Mouse (Mus musculus): ENCODE data around the gene Tmem184b. TPM values are rescaled to one million over a fixed set of nuclear protein-coding genes. Genes with fewer than 3 reads are reported as not detected.

Tmem184b gene
- total RNA-seq, 2 experiments from 2014 or later: 67.6 to 73.5 TPM

DNA sequence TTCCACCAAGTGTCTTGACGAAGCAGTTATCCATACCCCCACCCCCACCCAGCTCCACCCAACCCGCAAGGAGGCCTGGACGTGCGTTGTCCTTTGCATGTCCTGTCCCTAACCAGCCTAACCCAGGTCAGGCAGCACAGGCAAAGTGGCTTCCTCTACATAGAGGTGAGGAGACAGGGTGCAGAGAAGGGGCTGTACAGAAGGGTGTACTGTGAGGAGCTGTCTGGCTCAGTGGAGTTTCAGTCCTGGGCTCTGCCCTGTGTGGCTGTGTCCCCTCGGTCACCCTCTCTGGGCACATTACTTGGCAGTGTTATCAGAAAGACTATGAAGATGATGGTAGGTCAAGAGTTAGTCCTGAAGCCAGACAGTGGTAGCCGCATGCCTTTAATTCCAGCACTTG is 50.9 kb downstream of the Tmem184b start:
- no peak for DNase-seq (ENCODE audit: low spot score in 2 of 2)
- intact Hi-C loops (cut with DNase I): no loop called here

GRCm38 (mm10) chr15:79351331-79351767 is 52.0 kb downstream of the Tmem184b start:
- DNase-seq (ENCODE audit: low spot score in 2 of 2): no peak
- intact Hi-C loops (cut with DNase I): no loop called here

DNA sequence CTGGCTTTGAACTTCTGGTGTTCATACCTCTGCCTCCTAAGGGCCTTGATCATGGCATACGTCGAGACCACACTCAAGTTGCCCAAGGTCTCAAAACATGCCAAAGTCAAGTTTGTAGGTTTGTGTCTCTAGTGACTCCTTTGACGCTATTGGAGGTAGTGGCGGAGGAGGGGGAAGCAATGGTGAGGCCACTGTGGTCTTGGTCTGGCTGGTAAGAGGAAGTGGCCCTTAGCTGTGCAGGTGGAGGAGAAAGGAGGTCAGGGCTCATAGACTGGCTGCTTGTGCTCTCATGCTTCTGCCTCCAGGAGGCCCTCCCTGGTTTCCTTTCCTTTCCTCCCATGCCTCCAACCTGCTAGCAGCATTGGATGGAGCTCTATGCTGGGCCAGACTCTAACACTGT is 52.5 kb downstream of the Tmem184b start:
- DNase-seq (ENCODE audit: low spot score in 2 of 2): no peak
- intact Hi-C loops (cut with DNase I): no loop called here

- intact Hi-C loops (cut with DNase I): no loop called here
- no peak for DNase-seq (ENCODE audit: low spot score in 2 of 2)
Observed at GRCm38 (mm10) chr15:79348651-79349050, 54.7 kb downstream of the Tmem184b start.

DNA sequence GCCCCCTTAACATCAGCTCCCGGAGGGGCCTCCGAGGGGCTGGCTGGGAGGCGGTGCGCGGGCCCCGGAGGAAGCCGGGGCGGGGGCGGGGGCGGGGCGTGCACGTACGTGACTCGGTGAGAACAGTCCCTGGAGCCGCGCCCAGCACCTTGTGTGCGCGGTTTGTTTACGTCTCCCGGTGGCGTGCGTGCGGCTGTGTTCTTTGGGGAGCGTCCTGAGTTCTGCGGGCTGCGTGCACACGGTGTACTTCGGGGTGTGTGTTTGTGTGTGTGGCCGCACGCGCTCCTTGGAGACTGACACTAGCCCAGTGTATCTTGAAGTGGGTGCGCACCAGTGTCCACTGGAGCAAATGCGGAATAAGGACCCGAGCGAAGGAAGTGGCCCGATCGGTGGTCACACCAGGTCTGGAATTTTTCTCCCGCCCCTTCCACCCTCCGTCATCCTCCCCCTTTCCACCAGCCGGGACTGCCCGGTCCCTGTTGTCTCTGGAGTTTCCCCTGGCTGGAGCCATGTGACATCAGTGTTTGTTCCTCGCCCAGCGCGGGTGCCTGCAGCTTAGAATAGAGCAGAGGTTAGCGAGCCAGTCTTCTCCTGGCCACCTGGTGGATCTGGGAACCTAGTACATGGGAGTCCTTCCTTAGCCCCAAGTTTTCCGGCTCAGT is 55.4 kb downstream of the Tmem184b start:
- peak; percentile 25 to 36 for DNase-seq (ENCODE audit: low spot score in 2 of 2)
- intact Hi-C loops (cut with DNase I): no loop called here

- intact Hi-C loops (cut with DNase I): no loop called here
- DNase-seq (ENCODE audit: low spot score in 2 of 2): peak; percentile 80 to 83
Observed at GRCm38 (mm10) chr15:79347165-79347844, 56.1 kb downstream of the Tmem184b start.

DNA sequence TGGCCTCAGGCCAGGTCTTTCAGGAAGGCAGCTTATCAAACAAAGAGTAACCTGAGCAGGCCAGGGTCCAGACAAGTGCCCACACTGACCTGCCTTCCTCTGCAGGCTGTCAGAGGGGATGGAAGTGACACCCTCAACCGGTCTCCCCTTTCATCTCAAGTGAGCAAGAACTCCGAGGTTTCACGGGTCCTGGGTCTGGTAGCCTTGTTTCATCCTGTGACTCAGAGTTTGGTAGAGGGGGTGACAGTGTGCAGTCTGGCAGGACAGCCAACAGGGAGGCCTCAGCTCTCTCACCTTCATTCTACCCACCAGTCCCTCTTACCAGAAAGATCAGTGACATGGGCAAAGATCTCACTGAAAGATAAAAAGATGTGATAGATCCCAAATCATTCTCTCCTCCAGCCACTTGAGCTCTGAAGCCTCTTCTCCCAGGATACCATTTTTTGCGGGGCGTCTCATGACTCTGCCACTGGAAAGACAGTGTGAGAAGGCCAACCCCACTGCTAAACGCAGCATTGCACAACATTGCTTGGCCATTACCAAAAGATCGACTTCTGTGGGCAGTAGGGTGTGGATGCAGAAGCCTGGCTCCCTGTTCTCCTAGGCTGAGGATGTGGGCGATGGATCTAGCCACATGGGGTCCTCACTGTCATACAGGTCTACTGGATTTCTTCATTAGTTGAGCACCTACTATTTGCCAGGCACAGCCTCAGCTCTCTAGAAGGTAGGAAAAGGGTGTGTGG is 57.1 kb downstream of the Tmem184b start, which contains the start of gene Maff:
Gene Maff (plus strand): TSS at position 571 of the 743 bp plus-strand sequence.
- no peak for DNase-seq (ENCODE audit: low spot score in 2 of 2)
- intact Hi-C loops (cut with DNase I): no loop called here

- no peak for DNase-seq (ENCODE audit: low spot score in 2 of 2)
- intact Hi-C loops (cut with DNase I): no loop called here
Observed at GRCm38 (mm10) chr15:79344627-79345026, 58.7 kb downstream of the Tmem184b start.

DNA sequence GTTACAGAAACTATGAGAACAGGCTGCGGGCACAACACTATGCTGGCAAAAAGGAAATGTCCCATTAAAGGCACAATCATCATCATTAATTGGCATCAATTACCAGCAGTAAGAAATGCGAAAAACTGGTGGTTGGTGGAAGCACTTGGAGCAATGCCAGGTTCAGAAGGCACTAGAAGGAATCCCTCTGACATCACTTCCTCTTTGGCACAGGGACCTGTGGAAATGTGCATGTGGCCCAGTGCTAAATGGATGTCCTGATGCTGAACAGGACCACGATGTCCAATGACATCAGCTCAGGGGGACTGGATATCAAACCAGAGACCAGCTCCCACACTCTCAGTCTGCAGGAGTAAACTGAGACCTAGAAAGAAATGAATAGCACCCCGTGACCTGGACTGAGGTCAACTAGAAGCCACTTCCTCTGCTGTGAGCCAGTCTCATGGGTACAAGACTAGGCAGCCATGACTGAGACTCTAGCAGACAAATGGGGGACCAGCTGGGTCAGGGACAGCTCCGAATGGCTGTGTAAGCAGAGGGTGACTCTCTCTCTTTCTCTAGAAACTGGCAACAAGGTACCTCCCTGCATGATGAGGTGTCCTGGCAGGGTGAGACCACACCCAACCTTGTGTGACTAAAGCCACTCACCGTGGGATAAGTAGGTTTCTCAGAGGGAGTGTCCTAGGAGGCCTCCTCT is 60.6 kb downstream of the Tmem184b start:
- intact Hi-C loops (cut with DNase I): no loop called here
- DNase-seq (ENCODE audit: low spot score in 2 of 2): no peak

DNA sequence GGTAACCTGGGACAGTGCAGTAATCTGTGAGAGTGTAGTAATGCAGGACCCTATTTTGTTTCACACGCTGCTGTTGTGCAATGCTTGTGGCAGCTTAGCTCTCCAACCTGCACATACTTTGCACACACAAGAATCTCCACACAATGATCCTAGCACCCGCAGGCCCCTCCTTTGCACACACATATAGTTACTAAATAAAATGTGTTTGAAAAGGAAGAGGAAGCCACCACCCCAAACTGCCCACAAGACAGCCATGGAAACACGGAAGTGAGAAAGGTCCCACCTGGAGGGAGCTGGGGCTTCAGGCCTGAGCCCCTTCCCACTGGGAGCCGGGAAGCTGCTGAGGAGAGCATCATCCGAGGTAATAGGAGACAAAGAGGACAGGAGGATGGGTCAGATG is 64.4 kb downstream of the Tmem184b start:
- DNase-seq (ENCODE audit: low spot score in 2 of 2): no peak
- intact Hi-C loops (cut with DNase I): no loop called here

DNA sequence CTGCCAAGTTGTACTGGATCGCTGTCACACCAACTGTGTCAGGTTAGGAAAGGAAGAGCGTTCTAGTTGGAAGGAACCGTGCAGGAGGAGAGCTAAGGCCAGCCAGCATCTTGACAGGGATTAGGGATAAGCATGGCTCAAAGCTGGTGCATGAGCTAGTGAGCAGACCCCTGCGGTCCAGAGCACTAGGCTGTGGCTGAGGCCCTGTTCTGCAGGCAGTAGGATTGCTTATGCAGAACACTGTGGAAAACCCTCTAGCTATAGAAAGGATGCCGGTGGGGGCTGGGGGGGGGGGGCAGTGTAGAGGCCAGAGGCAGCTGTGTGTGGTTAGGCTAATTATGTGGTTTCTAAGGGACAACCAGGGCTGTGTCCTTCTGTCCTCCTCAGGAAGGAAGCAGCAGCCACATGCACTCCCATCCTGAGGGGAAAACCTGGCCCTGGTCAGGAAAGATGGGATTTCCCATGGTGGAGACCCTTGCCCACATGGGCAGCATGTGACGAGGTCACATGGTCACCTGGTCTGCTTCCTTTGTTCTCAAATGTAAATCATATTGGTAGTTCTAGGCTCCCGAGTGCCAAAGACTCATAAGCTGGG is 68.2 kb downstream of the Tmem184b start:
- intact Hi-C loops (cut with DNase I): no loop called here

DNA sequence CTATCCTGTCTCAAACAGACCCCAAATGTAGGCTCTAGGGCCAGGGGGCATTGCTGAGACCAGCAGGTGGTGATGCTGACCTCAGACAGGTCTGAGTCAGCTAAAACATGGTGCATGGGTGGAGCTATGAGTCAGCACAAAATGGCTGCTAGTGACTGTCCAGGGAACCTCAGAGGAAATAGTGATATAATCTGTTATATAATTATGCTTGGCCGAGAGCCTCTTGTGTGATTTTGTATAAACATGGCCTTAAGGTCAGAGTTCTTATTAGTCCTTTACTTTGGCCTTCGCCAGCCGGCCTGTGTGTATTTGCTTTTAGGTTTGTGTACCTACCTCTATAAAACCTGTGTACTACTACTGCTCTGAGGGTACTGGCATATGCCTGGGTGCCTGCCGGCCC is 70.0 kb downstream of the Tmem184b start:
- intact Hi-C loops (cut with DNase I): no loop called here

More for the DNA sequence above, 68.2 kb downstream of the Tmem184b start:
- DNase-seq (ENCODE audit: low spot score in 2 of 2): no peak

GRCm38 (mm10) chr15:79330521-79330920 is 72.8 kb downstream of the Tmem184b start:
- no peak for DNase-seq (ENCODE audit: low spot score in 2 of 2)
- intact Hi-C loops (cut with DNase I): no loop called here

More for the DNA sequence above, 70.0 kb downstream of the Tmem184b start:
- DNase-seq (ENCODE audit: low spot score in 2 of 2): no peak

- DNase-seq (ENCODE audit: low spot score in 2 of 2): no peak
- intact Hi-C loops (cut with DNase I): no loop called here
Observed at GRCm38 (mm10) chr15:79329979-79330363, 73.4 kb downstream of the Tmem184b start.

- intact Hi-C loops (cut with DNase I): no loop called here
- no peak for DNase-seq (ENCODE audit: low spot score in 2 of 2)
Observed at GRCm38 (mm10) chr15:79329346-79329978, 73.9 kb downstream of the Tmem184b start.

DNA sequence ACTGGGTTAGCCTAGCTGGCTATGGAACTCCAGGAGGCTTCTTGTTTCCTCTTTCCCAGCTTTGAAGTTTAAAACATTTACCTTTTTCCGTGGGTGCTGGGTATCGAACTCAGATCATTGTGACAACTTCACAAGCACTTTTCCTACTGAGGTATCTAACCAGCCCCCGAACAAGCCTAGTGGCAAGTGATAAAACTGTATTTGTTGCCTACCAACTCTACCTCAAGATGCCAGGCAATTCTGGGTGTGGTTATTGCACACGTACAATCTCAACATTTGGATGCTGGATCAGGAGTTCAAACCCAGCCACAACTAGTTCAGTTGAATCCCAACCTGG is 74.5 kb downstream of the Tmem184b start:
- DNase-seq (ENCODE audit: low spot score in 2 of 2): no peak
- intact Hi-C loops (cut with DNase I): no loop called here

DNA sequence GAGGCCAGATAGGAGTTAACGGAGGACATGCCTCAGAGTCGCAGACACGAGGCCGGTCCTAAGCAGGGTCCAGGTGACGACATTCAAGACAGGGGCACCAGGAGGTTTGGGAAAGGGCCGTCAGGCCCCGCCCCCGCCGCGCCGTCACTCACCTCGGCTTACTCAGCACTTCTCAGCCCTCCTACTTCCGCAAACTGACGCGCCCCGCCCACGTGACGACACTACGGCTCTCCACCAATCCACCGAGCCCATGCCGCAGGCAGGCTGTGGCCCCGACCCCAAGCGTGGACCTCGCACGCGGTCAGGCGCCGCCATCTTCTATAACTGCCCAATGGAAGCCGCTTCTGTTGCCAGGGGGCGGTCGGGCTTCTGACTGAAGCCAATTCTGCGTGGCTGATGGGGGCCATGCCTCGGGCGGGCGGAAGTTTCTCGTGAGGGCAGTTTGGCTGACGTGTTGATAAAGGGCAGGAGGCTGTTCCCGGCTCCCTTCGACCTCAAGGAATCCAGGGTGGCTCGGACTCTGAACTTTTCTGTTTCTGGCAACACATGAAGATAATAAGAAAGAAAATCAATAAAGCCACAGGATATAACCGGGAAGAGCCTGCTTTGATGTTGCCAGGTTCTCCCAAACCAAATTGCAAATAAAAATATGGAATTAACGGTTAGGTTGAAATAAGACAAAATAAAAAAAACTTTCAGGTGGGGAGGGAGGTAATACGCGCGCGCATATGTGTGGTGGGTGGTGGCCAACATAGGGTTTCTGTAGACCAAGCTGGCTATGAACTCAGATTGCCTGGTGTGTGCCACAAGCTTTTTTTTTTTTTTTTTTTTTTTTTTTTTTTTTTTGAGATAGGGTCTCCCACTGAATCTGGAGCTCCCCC is 75.1 kb downstream of the Tmem184b start, which contains the start of gene Pla2g6:
Gene Pla2g6 (minus strand): TSS at position 333 of the 881 bp plus-strand sequence.
- intact Hi-C loops (cut with DNase I): no loop called here
- DNase-seq (ENCODE audit: low spot score in 2 of 2): peak; percentile 98 to 99
